Mouse (Mus musculus): ENCODE measurements around the gene Bspry. TPM values are rescaled to one million over a fixed set of nuclear protein-coding genes. Genes with fewer than 3 reads are reported as not detected.

The Bspry gene
- total RNA-seq, 2 experiments from 2014 or later: 0.10 TPM; not detected in 1

GRCm38 (mm10) chr4:62513998-62514506 lies 34.2 kb downstream of the Bspry start:
- intact Hi-C loops (cut with DNase I): no loop called here
- no peak for DNase-seq

GRCm38 (mm10) chr4:62514995-62515394 lies 35.1 kb downstream of the Bspry start:
- intact Hi-C loops (cut with DNase I): no loop called here
- no peak for DNase-seq

GRCm38 (mm10) chr4:62515490-62515889 lies 35.6 kb downstream of the Bspry start:
- intact Hi-C loops (cut with DNase I): no loop called here
- no peak for DNase-seq

GRCm38 (mm10) chr4:62516079-62516478 lies 36.2 kb downstream of the Bspry start:
- intact Hi-C loops (cut with DNase I): no loop called here
- DNase-seq: peak in 1 of 2 experiments; percentile 39

GRCm38 (mm10) chr4:62516579-62516978 lies 36.7 kb downstream of the Bspry start:
- DNase-seq: no peak
- intact Hi-C loops (cut with DNase I): no loop called here

- no peak for DNase-seq
- intact Hi-C loops (cut with DNase I): no loop called here
These were observed 37.2 kb downstream of the Bspry start for GRCm38 (mm10) chr4:62517046-62517445.

- intact Hi-C loops (cut with DNase I): no loop called here
- no peak for DNase-seq
These were observed 37.9 kb downstream of the Bspry start for GRCm38 (mm10) chr4:62517538-62518415.

GRCm38 (mm10) chr4:62518416-62519121 lies 38.7 kb downstream of the Bspry start:
- DNase-seq: no peak
- intact Hi-C loops (cut with DNase I): no loop called here

- intact Hi-C loops (cut with DNase I): no loop called here
- no peak for DNase-seq
These were observed 39.4 kb downstream of the Bspry start for GRCm38 (mm10) chr4:62519122-62519848.

- intact Hi-C loops (cut with DNase I): no loop called here
- peak; percentile 80 to 84 for DNase-seq
These were observed 40.0 kb downstream of the Bspry start, which contains the start of gene Alad for GRCm38 (mm10) chr4:62519849-62520233. Alad (minus strand) TSS chr4:62519918.

GRCm38 (mm10) chr4:62520892-62521400 lies 41.1 kb downstream of the Bspry start:
- DNase-seq: no peak
- intact Hi-C loops (cut with DNase I): no loop called here

- intact Hi-C loops (cut with DNase I): no loop called here
- peak; percentile 98 to 99 for DNase-seq
These were observed 45.0 kb downstream of the Bspry start, which contains the start of the genes Pole3 and 4933430I17Rik for GRCm38 (mm10) chr4:62524651-62525488. Pole3 (minus strand) TSS chr4:62525068. 4933430I17Rik (plus strand) TSS chr4:62525369.

- no peak for DNase-seq
- intact Hi-C loops (cut with DNase I): no loop called here
These were observed 45.6 kb downstream of the Bspry start for GRCm38 (mm10) chr4:62525489-62525811.

GRCm38 (mm10) chr4:62526256-62526655 lies 46.4 kb downstream of the Bspry start:
- intact Hi-C loops (cut with DNase I): no loop called here
- DNase-seq: no peak

- intact Hi-C loops (cut with DNase I): no loop called here
- no peak for DNase-seq
These were observed 47.8 kb downstream of the Bspry start for GRCm38 (mm10) chr4:62527655-62528054.

GRCm38 (mm10) chr4:62533729-62534128 lies 53.9 kb downstream of the Bspry start:
- intact Hi-C loops (cut with DNase I): no loop called here
- DNase-seq: no peak

GRCm38 (mm10) chr4:62541802-62542201 lies 61.9 kb downstream of the Bspry start:
- intact Hi-C loops (cut with DNase I): no loop called here
- no peak for DNase-seq

- intact Hi-C loops (cut with DNase I): no loop called here
These were observed 63.9 kb downstream of the Bspry start for GRCm38 (mm10) chr4:62543782-62544181.

GRCm38 (mm10) chr4:62544801-62545200 lies 64.9 kb downstream of the Bspry start:
- intact Hi-C loops (cut with DNase I): no loop called here
- no peak for DNase-seq

More at GRCm38 (mm10) chr4:62543782-62544181, 63.9 kb downstream of the Bspry start:
- DNase-seq: no peak

Measured in gastrocnemius, postnatal 36 days (tissue).